Mouse (Mus musculus) heart, adult 2 months (tissue): ENCODE results near the gene Itpr2.

ENCODE experiments used
- CTCF ChIP-seq: fragments of 200-600 bp; IDR thresholded peaks from 2 replicates; pipeline ENCODE4 v1.8.1; 2022; ENCODE audit warnings: antibody characterized with exemption, mild to moderate bottlenecking, moderate library complexity
- POLR2A ChIP-seq: fragments of 200-500 bp; IDR thresholded peaks from 2 replicates; pipeline ENCODE4 v1.6.1; 2011; ENCODE audit warnings: mild to moderate bottlenecking, low read depth, low read length, control low read depth; ENCODE audit not compliant: insufficient read depth

DNA sequence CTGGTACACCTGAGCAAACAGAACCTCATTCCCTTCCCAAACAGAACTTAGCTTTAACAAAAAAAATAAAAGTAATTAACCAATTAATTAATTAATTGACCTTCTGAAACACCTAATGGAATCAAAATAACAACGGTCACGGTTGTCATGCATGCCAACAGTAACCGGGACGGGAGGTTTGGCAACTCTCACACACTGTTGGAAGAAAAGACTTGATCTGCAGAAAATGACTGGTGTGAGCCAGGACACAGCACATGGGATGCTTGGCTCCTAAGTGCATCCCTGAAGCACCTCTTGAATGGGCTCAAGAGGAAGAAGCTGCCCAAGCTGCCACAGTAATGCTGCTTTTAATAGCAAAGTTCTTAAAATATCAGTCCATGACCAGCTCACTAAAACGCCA, 161.1 kb downstream of the Itpr2 start:
- no peak for TF ChIP-seq POLR2A
- no peak for TF ChIP-seq CTCF
